Mouse (Mus musculus): ENCODE data around the gene Smad3.
A peak's percentile ranks its signal among the peaks of the same experiment; 100 is the strongest.

Smad3 gene

GRCm38 (mm10) chr9:63745821-63746632 lies 11.8 kb downstream of the Smad3 start:
- peak; percentile 27 for DNase-seq (ENCODE audit: extremely low spot score)

GRCm38 (mm10) chr9:63744595-63744994 lies 13.2 kb downstream of the Smad3 start:
- DNase-seq (ENCODE audit: extremely low spot score), result no peak

GRCm38 (mm10) chr9:63743775-63744174 lies 14.0 kb downstream of the Smad3 start:
- no peak for DNase-seq (ENCODE audit: extremely low spot score)

DNA sequence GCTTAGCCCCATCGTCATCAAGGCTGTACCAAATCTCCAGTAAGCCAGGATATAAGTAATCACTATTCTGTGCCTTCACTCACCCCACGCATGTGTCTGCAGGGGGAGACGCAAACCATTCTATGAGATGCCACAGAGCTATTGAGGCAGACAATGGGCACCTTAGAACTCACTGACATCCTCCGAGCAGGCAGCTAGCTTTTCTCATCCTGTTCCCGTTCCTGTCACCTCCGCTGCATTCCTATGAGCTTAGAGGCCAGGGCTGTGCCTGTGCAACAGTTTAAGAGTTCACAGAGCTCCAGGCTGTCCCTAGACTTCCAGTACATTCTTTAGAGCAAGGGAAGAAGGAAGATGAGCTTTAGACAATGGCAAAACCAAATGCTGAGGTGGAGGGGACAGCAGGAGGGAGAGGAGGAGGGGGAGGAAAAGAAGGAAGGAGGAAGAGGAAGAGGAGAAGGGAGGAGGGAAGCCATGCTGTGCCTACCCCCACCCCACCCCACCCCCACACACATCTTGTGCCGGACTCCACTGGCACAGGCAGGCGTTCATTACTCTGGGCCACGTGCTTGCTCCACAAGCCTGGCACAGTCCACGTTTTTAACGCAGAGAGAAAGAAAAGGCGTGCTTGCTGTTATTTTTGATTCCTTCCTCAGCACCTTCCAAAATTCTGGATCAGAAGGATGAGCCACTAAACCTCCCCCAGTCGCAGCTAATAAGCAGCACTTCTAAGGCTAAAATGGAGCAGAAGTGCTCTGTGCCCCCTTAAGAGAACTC lies 14.7 kb downstream of the Smad3 start:
- no peak for DNase-seq (ENCODE audit: extremely low spot score)

GRCm38 (mm10) chr9:63742318-63742717 lies 15.5 kb downstream of the Smad3 start:
- DNase-seq (ENCODE audit: extremely low spot score), result no peak

GRCm38 (mm10) chr9:63741792-63742191 lies 16.0 kb downstream of the Smad3 start:
- no peak for DNase-seq (ENCODE audit: extremely low spot score)

DNA sequence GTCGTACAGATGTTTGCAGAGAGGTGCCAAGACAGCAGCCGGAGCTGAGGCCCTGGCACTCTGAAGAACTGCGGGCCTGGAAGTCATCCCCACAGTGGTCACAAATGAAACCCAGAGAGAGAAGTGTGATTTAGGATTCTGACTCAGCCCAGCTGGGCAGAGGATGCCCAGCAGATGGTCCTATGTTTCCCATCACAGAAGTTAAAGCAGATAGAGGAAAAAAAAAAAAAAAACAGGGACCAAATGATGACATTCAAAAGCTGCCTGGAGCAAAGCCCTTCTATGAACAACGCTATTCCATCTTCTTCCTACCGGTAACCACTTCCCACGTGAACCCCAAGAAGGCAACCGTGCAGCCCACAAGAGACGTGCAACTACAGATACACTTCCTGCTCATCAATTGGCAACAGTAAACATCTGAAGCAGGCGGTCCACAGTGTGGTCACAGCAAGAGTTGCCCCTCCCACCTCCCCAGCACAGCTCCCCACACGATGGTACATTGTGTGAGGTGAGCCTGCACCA lies 17.4 kb downstream of the Smad3 start:
- no peak for DNase-seq (ENCODE audit: extremely low spot score)

GRCm38 (mm10) chr9:63738830-63739229 lies 19.0 kb downstream of the Smad3 start:
- no peak for DNase-seq (ENCODE audit: extremely low spot score)

DNA sequence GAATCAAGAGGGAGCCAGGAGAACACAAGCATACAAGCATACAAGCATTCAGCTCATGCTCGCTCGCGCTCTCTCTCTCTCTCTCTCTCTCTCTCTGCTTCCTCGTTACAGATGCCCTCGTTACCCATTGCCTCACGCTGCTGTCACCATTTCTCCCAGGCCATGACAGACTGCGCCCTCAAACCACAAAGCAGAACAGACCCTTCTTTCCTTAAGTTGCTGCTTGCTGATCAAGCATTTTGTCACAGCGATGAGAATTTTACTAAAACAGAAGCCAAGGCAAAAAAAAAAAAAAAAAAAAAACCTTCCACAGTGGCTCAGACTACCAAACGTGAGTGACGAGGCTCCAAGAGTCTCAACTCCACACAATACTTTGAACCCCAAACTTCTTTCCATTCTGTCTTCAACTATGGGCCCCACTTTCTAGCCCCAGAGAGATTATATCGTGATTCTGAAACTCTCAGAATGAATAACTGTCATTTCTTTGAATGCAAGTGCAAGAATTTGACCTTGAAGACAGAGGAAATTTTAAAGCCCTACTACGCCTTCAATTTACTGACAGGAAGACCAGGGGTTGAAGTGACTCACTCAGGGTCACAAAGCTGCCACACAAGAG lies 19.6 kb downstream of the Smad3 start:
- DNase-seq (ENCODE audit: extremely low spot score), result no peak

DNA sequence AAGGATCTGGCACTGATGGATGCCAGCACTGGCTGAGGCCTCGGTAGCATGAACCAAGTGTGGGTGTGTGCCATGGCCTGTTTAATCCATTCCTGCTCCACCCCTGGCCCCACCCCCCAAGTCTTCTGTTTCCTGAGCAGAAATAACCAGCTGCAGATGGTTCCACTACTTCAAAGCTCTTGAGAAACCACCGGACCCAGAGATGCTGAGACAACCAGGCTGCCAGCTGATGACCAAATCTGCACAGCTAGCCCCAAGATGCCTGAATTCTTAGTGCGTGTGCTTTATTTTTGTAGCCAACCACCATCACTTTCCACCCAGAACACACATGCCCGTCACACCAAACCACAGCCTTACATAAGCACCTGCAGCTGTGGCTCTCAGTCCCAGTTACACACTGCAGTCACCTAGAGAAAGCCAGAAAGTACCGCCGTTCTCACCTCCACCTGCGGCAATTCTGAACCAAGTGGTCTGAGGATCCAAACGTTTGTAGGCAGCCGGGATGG lies 20.3 kb downstream of the Smad3 start:
- DNase-seq (ENCODE audit: extremely low spot score), result no peak

DNA sequence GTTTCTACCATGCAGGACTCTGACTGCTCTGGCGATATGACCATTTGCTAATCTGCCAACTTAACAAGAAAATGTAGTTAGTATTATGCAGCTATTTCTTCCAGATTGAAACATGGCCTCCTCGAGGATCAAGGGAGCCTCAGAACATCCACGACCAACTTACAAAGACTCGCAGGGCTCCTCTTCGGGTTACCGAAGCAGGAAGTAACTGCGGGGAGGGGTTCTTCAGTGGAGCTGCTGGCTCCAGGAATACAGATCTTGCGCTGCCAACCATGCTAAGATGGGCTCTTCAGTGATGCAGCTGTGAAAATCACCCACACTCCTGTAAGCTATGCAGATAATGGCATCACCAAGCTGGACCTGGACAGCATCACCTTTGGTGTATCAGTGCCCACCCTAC lies 23.5 kb downstream of the Smad3 start:
- DNase-seq (ENCODE audit: extremely low spot score), result no peak

- no peak for DNase-seq (ENCODE audit: extremely low spot score)
Measured at GRCm38 (mm10) chr9:63732700-63733099, 25.1 kb downstream of the Smad3 start.

GRCm38 (mm10) chr9:63731114-63731828 lies 26.5 kb downstream of the Smad3 start:
- no peak for DNase-seq (ENCODE audit: extremely low spot score)

GRCm38 (mm10) chr9:63728969-63729368 lies 28.8 kb downstream of the Smad3 start:
- no peak for DNase-seq (ENCODE audit: extremely low spot score)

DNA sequence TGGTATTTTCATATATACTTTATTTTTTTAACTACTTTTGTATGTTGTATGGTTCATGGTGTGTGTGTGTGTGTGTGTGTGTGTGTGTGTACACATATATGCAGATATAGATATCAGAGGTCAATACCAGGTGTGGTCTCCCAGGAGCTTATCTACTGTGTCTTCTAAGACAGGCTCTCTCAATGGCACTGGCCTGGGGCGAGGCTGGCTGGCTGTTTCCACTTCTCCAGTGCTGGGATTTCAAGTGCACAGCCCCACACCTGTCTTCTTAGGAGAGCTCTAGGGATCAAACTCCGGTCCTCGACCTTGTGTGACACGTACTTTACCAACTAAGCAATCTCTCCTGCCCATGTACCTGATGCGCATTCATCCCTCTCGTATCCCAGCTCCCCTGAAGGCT lies 30.7 kb downstream of the Smad3 start:
- DNase-seq (ENCODE audit: extremely low spot score), result no peak

DNA sequence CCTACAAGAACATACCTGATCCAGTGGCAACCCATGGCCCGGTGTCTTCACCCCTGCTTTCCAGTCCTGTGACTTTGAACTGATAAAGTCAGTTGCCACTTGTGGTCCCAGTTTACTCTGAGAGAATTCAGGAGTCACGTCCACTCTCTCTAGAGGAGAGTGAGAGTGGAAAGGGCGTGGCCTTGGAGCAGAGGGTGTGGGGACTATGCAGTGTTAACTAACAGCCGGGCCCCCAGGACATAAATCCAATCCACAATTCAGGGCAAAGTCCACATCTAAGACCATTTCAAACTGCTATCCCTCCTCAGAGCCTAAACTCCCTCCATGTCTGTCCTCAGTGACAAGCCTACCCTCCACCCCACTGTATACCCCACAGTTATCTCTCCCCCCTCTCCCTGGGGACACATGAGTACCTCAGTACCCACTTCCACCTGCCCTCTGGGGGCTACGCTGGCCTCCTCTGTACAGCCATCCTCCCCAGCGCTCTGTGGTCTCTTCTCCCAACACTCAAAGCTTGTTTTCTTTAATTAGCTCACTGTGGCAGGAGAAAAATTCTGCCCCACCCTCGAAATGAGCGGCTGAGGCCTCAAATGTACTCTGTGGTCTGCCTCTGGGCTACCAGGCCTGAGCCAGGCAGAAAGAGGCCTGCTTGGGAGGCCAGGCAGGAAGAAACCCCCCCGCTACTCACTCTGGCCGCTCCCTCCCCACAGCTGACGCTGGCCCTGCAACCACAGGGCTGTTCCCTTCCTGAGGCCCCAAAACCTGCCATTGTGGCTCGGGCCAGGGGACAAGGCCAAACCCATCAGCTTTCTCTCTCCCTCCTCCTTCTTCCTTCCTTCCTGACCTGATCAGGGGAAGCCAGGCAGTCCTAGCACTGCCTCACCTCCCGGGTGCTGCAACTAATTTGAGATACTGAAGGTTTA lies 31.4 kb downstream of the Smad3 start:
- DNase-seq (ENCODE audit: extremely low spot score), result no peak

GRCm38 (mm10) chr9:63724750-63725149 lies 33.0 kb downstream of the Smad3 start:
- no peak for DNase-seq (ENCODE audit: extremely low spot score)

GRCm38 (mm10) chr9:63722918-63723317 lies 34.9 kb downstream of the Smad3 start:
- no peak for DNase-seq (ENCODE audit: extremely low spot score)

DNA sequence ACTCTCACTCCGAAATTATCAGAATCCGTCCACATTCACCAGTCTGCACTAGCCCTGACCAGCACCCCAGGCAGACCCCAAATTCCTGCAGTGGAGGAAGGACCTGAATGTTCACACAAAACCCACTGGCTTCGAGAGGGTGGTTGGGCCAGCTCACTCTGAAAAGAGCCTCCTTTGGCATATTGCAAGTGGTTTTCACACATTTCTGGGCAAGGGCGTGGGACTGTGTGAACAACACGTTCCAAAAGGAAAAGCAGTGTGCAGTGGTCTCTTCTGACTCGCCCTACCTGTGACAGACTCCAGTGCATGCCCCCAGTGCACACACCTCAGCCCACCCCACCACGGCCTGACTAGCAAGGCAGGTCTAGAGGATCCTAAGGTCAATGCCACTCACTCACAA lies 35.4 kb downstream of the Smad3 start:
- DNase-seq (ENCODE audit: extremely low spot score), result no peak

GRCm38 (mm10) chr9:63721573-63722275 lies 36.1 kb downstream of the Smad3 start:
- DNase-seq (ENCODE audit: extremely low spot score), result no peak
